Mouse (Mus musculus): ENCODE measurements at regions not wholly inside any gene's neighbourhood (a gene's known extent, or its start where the extent isn't known, plus 50 kb on each side); places are given as distances from the start of the nearest gene placed in this dataset.

- H3K4me2 ChIP-seq: no peak overlapping the region
- H3K27me3 ChIP-seq: no peaks in the 10 kb centered on the region
- H3K9me3 ChIP-seq (replicated peaks): no peaks in the 10 kb centered on the region
- no peak overlapping the region for H3K9ac ChIP-seq
- no peaks in the 10 kb centered on the region for H3K36me3 ChIP-seq (ENCODE audit: poor library complexity, severe bottlenecking)
- WGBS: 71% methylated on average over 6 of the region's 6 CpGs
- H3K4me3 ChIP-seq: no peak overlapping the region
- ATAC-seq: 0 out of 2 replicates have a peak, but pooled peaks have one; percentile 46
- H3K4me1 ChIP-seq: peaks cover 10% of the 10 kb centered on the region
- H3K27ac ChIP-seq: peak overlapping the region; percentile 35; the same call in 1 of the 2 replicates
Observed at GRCm38 (mm10) chr13:28607551-28608114, 345.9 kb downstream of the Sox4 start.

DNA sequence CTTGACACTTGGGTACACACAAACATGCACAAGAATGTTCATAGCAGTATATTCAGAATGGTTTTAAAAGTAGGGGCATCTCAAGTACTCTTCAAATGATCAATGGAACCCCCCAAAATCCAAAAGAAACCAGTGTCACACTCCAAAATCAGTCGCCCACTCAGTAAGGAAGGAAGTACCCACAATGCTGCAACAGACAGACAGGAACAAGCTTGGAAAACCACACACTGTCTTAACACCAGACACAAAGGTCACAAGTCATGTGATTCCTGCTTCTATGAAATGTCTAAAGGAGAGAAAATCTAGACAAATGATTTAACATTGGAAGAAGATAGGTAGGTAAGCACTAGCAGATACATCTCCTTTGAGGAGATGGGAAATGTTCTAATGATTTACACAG, 346.9 kb downstream of the Sox4 start:
- no peak overlapping the region for H3K4me2 ChIP-seq
- no peak overlapping the region for H3K4me3 ChIP-seq
- H3K4me1 ChIP-seq: peaks cover 10% of the 10 kb centered on the region
- no peaks in the 10 kb centered on the region; the same call in 1 of the 2 replicates for H3K36me3 ChIP-seq (ENCODE audit: poor library complexity, severe bottlenecking)
- no peaks in the 10 kb centered on the region for H3K27me3 ChIP-seq
- no peak for ATAC-seq
- H3K9ac ChIP-seq: no peak overlapping the region
- H3K27ac ChIP-seq: no peak overlapping the region
- H3K9me3 ChIP-seq (replicated peaks): no peaks in the 10 kb centered on the region
- 91% methylated on average over 1 of the region's 1 CpGs for WGBS

DNA sequence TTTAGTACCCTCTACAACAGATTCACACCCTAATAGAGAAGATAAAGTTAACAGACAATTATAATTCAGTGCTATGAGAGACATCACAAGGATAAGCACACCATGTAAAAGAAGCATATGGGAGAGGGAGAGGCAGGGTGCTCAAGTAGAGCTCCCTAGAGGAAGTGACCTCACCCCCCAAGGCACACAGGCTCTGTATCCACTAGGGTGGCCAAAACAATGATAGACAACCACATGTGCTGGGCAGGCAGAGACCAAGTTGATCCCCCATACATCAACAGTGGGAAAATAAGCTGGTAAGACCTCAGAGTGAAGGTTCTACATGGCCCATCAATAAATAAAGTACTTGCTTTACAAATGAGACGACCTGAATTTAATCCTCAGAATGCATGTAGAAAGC, 347.7 kb downstream of the Sox4 start:
- H3K9ac ChIP-seq: no peak overlapping the region
- peaks cover 10% of the 10 kb centered on the region for H3K4me1 ChIP-seq
- no peak for ATAC-seq
- H3K4me3 ChIP-seq: no peak overlapping the region
- H3K27me3 ChIP-seq: no peaks in the 10 kb centered on the region
- no peak overlapping the region for H3K27ac ChIP-seq
- 70% methylated on average over 1 of the region's 1 CpGs for WGBS
- H3K4me2 ChIP-seq: no peak overlapping the region
- no peaks in the 10 kb centered on the region; the same call in 1 of the 2 replicates for H3K36me3 ChIP-seq (ENCODE audit: poor library complexity, severe bottlenecking)
- H3K9me3 ChIP-seq (replicated peaks): no peaks in the 10 kb centered on the region

GRCm38 (mm10) chr13:28604016-28604415, 346.7 kb downstream of the Gm11361 start:
- Histone ChIP-seq H3K9ac (no peak overlapping the region), H3K4me2 (no peak overlapping the region), H3K27me3 (no peaks in the 10 kb centered on the region), H3K36me3 (ENCODE audit: poor library complexity, severe bottlenecking) (no peaks in the 10 kb centered on the region; the same call in 1 of the 2 replicates), H3K4me3 (no peak overlapping the region), H3K4me1 (peaks cover 10% of the 10 kb centered on the region), H3K9me3 (replicated peaks) (no peaks in the 10 kb centered on the region), H3K27ac (no peak overlapping the region; the same call in 1 of the 2 replicates)
- ATAC-seq: peak; percentile 55; the same call in 1 of the 2 replicates
- 62% methylated on average over 6 of the region's 6 CpGs for WGBS

- Histone ChIP-seq H3K27me3 (no peaks in the 10 kb centered on the region), H3K36me3 (ENCODE audit: poor library complexity, severe bottlenecking) (no peaks in the 10 kb centered on the region; the same call in 1 of the 2 replicates), H3K4me3 (no peak overlapping the region), H3K27ac (no peak overlapping the region), H3K4me2 (no peak overlapping the region), H3K9ac (no peak overlapping the region), H3K9me3 (replicated peaks) (no peaks in the 10 kb centered on the region; the same call in 1 of the 2 replicates), H3K4me1 (peaks cover 5% of the 10 kb centered on the region)
- no peak for ATAC-seq
- WGBS: 84% methylated on average over 5 of the region's 5 CpGs
Observed at GRCm38 (mm10) chr13:28600792-28601191, 343.5 kb downstream of the Gm11361 start.

- Histone ChIP-seq H3K4me1 (no peaks in the 10 kb centered on the region), H3K4me3 (no peak overlapping the region), H3K4me2 (no peak overlapping the region), H3K27me3 (no peaks in the 10 kb centered on the region), H3K9me3 (replicated peaks) (peaks cover 5% of the 10 kb centered on the region; the same call in 1 of the 2 replicates), H3K9ac (no peak overlapping the region), H3K27ac (peak overlapping the region; percentile 6; the same call in 1 of the 2 replicates), H3K36me3 (ENCODE audit: poor library complexity, severe bottlenecking) (peaks cover 16% of the 10 kb centered on the region; the same call in 1 of the 2 replicates)
- WGBS: 86% methylated on average over 2 of the region's 2 CpGs
- ATAC-seq: peak; percentile 57; the same call in 1 of the 2 replicates
Observed at GRCm38 (mm10) chr13:28596367-28596766, 339.0 kb downstream of the Gm11361 start.

GRCm38 (mm10) chr13:28592176-28592575, 334.8 kb downstream of the Gm11361 start:
- Histone ChIP-seq H3K27me3 (no peaks in the 10 kb centered on the region), H3K9me3 (replicated peaks) (peaks cover 5% of the 10 kb centered on the region; the same call in 1 of the 2 replicates), H3K4me2 (no peak overlapping the region), H3K4me3 (no peak overlapping the region), H3K9ac (no peak overlapping the region), H3K27ac (no peak overlapping the region), H3K4me1 (peaks cover 4% of the 10 kb centered on the region; the same call in 1 of the 2 replicates), H3K36me3 (ENCODE audit: poor library complexity, severe bottlenecking) (peaks cover 16% of the 10 kb centered on the region; the same call in 1 of the 2 replicates)
- 82% methylated on average over 1 of the region's 1 CpGs for WGBS
- no peak for ATAC-seq

DNA sequence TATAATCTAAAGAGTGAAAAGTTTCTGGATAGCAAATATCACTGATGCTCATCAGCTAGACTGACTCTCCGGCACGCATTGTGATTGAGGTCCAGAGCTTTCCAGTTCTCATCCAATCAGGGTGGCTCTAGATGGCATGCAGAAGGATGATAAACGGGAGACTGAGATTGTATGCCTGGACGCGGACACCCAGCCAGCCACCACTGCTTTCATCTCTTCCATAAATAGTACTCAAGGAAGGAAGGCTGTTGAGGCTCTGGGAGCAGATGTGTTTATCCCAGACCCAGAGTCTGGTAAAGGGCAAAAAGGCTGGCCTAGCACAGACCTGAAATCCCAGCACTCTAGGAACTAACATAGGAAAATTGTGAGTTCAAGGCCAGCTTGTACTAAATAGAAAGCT, 330.6 kb downstream of the Gm11361 start:
- Histone ChIP-seq H3K4me1 (peaks cover 9% of the 10 kb centered on the region; the same call in 1 of the 2 replicates), H3K9me3 (replicated peaks) (no peaks in the 10 kb centered on the region), H3K36me3 (ENCODE audit: poor library complexity, severe bottlenecking) (no peaks in the 10 kb centered on the region), H3K27me3 (no peaks in the 10 kb centered on the region), H3K27ac (no peak overlapping the region), H3K9ac (no peak overlapping the region), H3K4me3 (no peak overlapping the region), H3K4me2 (no peak overlapping the region)
- ATAC-seq: no peak
- WGBS: 89% methylated on average over 5 of the region's 5 CpGs

- no peak overlapping the region for H3K27ac ChIP-seq
- H3K9ac ChIP-seq: no peak overlapping the region
- H3K36me3 ChIP-seq (ENCODE audit: poor library complexity, severe bottlenecking): no peaks in the 10 kb centered on the region
- WGBS: 89% methylated on average over 7 of the region's 7 CpGs
- H3K4me1 ChIP-seq: peaks cover 9% of the 10 kb centered on the region; the same call in 1 of the 2 replicates
- no peaks in the 10 kb centered on the region for H3K27me3 ChIP-seq
- ATAC-seq: peak; percentile 53; the same call in 1 of the 2 replicates
- H3K4me2 ChIP-seq: no peak overlapping the region
- H3K4me3 ChIP-seq: no peak overlapping the region
- no peaks in the 10 kb centered on the region for H3K9me3 ChIP-seq (replicated peaks)
Observed at GRCm38 (mm10) chr13:28586693-28587092, 329.4 kb downstream of the Gm11361 start.

DNA sequence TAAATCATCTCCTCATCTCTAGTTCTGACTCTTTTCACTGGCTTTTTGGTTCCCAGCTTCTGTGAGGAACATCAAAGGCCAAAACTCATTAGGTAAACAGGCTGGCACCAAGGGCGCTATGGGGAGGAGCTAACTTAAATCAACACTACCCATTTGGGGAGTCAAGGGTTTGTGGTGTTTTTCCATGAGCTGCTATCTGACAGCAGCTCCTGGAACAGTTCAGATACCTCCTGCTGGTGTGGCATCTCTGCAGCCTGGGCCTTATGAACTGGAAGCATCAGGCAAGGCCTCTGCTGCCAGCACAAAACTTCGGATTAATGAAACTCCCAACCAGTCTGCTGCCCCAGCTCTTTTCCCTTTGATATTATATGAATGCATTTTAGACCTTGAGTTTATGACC, 328.8 kb downstream of the Gm11361 start:
- no peak overlapping the region; the same call in 1 of the 2 replicates for H3K27ac ChIP-seq
- 87% methylated on average over 2 of the region's 2 CpGs for WGBS
- no peak overlapping the region for H3K9ac ChIP-seq
- H3K4me1 ChIP-seq: peaks cover 8% of the 10 kb centered on the region; the same call in 1 of the 2 replicates
- ATAC-seq: no peak
- H3K4me3 ChIP-seq: no peak overlapping the region
- no peak overlapping the region for H3K4me2 ChIP-seq
- H3K36me3 ChIP-seq (ENCODE audit: poor library complexity, severe bottlenecking): no peaks in the 10 kb centered on the region
- no peaks in the 10 kb centered on the region for H3K9me3 ChIP-seq (replicated peaks)
- H3K27me3 ChIP-seq: no peaks in the 10 kb centered on the region

DNA sequence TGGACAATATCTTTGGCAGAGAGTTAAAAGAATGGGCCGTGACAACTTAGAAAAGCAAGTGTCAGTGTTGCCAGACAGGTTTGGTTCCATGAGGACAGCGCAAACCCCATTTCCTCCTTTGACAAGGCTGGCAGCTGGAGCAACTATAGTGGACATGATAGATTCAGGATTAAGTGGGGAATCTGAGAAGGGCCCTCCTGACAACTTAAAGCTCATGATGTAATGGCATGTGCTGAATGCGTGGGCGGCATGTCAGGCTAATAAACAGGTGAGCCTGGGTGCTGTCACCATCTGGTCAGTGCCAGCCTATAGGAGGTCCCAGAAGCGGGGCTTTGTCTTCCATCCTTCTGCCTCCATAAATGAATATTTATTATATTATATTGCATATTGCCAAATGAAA, 326.3 kb downstream of the Gm11361 start:
- no peak overlapping the region for H3K27ac ChIP-seq
- 89% methylated on average over 5 of the region's 5 CpGs for WGBS
- 0 out of 2 replicates have a peak, but pooled peaks cover 5% of the 10 kb centered on the region for H3K4me1 ChIP-seq
- no peaks in the 10 kb centered on the region for H3K36me3 ChIP-seq (ENCODE audit: poor library complexity, severe bottlenecking)
- H3K4me3 ChIP-seq: no peak overlapping the region
- H3K9me3 ChIP-seq (replicated peaks): no peaks in the 10 kb centered on the region
- ATAC-seq: no peak
- H3K27me3 ChIP-seq: no peaks in the 10 kb centered on the region
- no peak overlapping the region for H3K4me2 ChIP-seq
- no peak overlapping the region for H3K9ac ChIP-seq

GRCm38 (mm10) chr13:28575202-28575851, 318.0 kb downstream of the Gm11361 start:
- H3K36me3 ChIP-seq (ENCODE audit: poor library complexity, severe bottlenecking): no peaks in the 10 kb centered on the region
- no peaks in the 10 kb centered on the region for H3K4me1 ChIP-seq
- no peak overlapping the region for H3K9ac ChIP-seq
- H3K4me2 ChIP-seq: no peak overlapping the region
- no peak overlapping the region for H3K27ac ChIP-seq
- no peaks in the 10 kb centered on the region for H3K27me3 ChIP-seq
- no peak for ATAC-seq
- H3K9me3 ChIP-seq (replicated peaks): no peaks in the 10 kb centered on the region
- no peak overlapping the region for H3K4me3 ChIP-seq
- WGBS: 82% methylated on average over 9 of the region's 9 CpGs
